Mouse (Mus musculus) heart, adult 2 months (tissue): ENCODE measurements around the gene Fblim1.

ENCODE experiments used
- CTCF ChIP-seq: fragments of 200-600 bp; IDR thresholded peaks from 2 replicates; pipeline ENCODE4 v1.8.1; 2022; ENCODE audit warnings: antibody characterized with exemption, mild to moderate bottlenecking, moderate library complexity
- EP300 ChIP-seq: fragments of 200-500 bp; IDR thresholded peaks from 2 replicates; pipeline ENCODE4 v1.6.1; 2011; ENCODE audit warnings: low read depth, low read length, control low read depth; ENCODE audit not compliant: insufficient read depth
- POLR2A ChIP-seq: fragments of 200-500 bp; IDR thresholded peaks from 2 replicates; pipeline ENCODE4 v1.6.1; 2011; ENCODE audit warnings: mild to moderate bottlenecking, low read depth, low read length, control low read depth; ENCODE audit not compliant: insufficient read depth

DNA sequence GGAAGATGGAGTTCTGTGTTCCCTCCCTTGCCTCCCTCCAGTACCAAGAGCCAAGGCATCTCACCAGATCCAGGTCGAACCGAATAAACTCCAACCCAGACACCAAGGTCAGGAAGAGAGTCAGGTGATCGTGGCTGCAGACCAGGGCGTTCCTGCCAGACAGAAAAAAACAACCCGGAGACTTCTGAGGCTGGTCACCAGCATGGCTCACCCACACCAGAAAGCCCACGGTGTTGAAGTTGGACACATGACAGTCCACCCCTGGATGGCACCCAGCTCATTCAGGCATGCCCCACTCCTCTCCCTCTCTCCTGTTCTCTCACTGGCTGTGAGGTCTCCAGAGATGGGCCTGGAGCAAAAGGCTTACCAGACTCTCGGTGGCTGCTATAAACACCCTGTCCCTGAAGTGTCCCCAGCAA, 35.5 kb upstream of the Fblim1 start:
- TF ChIP-seq CTCF, result no peak
- TF ChIP-seq POLR2A, result 0 out of 2 replicates have a peak, but pooled peaks have one; percentile 36
- peak; percentile 84 for TF ChIP-seq EP300
